Mouse (Mus musculus) heart, postnatal 0 days (tissue): ENCODE measurements at regions not wholly inside any gene's neighbourhood (a gene's known extent, or its start where the extent isn't known, plus 50 kb on each side); places are given as distances from the start of the nearest gene placed in this dataset.

Source experiments
- ATAC-seq: fragments of 200-750 bp; cut with Nextera tagmentation; 2 replicates; pipeline ENCODE4 v1.8.0; 2017; ENCODE audit warnings: low read depth, moderate number of reproducible peaks, moderate library complexity; ENCODE audit not compliant: insufficient read depth
- DNase-seq: peaks from one replicate; pipeline ENCODE4 v3.0.0-alpha.2; 2016; ENCODE audit warnings: low spot score
- H3K27ac ChIP-seq: fragments of 300-500 bp; sonication (generic); 2 replicates; pipeline ENCODE4 v1.5.1; 2014; ENCODE audit warnings: low read depth, mild to moderate bottlenecking
- H3K27me3 ChIP-seq: fragments of 300-500 bp; sonication (generic); 2 replicates; pipeline ENCODE4 v1.6.1; 2014; ENCODE audit warnings: low read length, mixed read lengths; ENCODE audit not compliant: control insufficient read depth, insufficient read depth
- H3K36me3 ChIP-seq: fragments of 300-500 bp; sonication (generic); replicated peaks from 2 replicates; pipeline ENCODE4 v1.6.1; 2014; ENCODE audit warnings: low read length, mixed read lengths; ENCODE audit not compliant: control insufficient read depth, insufficient read depth
- H3K4me1 ChIP-seq: fragments of 300-500 bp; sonication (generic); 2 replicates; pipeline ENCODE4 v1.6.1; 2014; ENCODE audit warnings: antibody characterized with exemption; ENCODE audit not compliant: control insufficient read depth, insufficient read depth
- H3K4me2 ChIP-seq: fragments of 300-500 bp; sonication (generic); 2 replicates; pipeline ENCODE4 v1.6.1; 2014; ENCODE audit warnings: low read depth, mild to moderate bottlenecking, low read length, moderate library complexity
- H3K4me3 ChIP-seq: fragments of 300-500 bp; sonication (generic); 2 replicates; pipeline ENCODE4 v1.5.1; 2014; ENCODE audit warnings: low read depth, low read length
- H3K9ac ChIP-seq: fragments of 300-500 bp; sonication (generic); replicated peaks from 2 replicates; pipeline ENCODE4 v1.6.1; 2014; ENCODE audit warnings: low read depth, low read length, mixed read lengths
- H3K9me3 ChIP-seq: fragments of 300-500 bp; sonication (generic); replicated peaks from 2 replicates; pipeline ENCODE4 v1.6.1; 2016; ENCODE audit warnings: low read length; ENCODE audit not compliant: control insufficient read depth
- CTCF ChIP-seq: IDR thresholded peaks from 2 replicates; pipeline ENCODE4 v1.5.1; 2016; ENCODE audit warnings: antibody characterized with exemption, control low read depth, low read depth
- EP300 ChIP-seq: IDR thresholded peaks from 2 replicates; pipeline ENCODE4 v1.6.1; 2016; ENCODE audit warnings: antibody characterized with exemption, low read depth
- WGBS: fragments of 180-500 bp; shearing (Covaris S2); extraction: QIAGEN DNeasy Blood & Tissue Kit; methylation state at CpG from one replicate; pipeline ENCODE4 v1.1.7; 2014; 5-methylcytosine and 5-hydroxymethylcytosine counted together

- ATAC-seq = no peak
- Histone ChIP-seq H3K4me2 (no peak overlapping the region), H3K36me3 (no peaks in the 10 kb centered on the region), H3K27me3 (no peaks in the 10 kb centered on the region; the same call in 1 of the 2 replicates), H3K4me3 (no peak overlapping the region), H3K4me1 (no peaks in the 10 kb centered on the region), H3K9me3 (no peaks in the 10 kb centered on the region), H3K27ac (no peak overlapping the region), H3K9ac (no peak overlapping the region)
- WGBS = 84% methylated on average over 8 of the region's 8 CpGs
- no peak for DNase-seq
- no peak for TF ChIP-seq CTCF
- TF ChIP-seq EP300 = no peak
Measured at GRCm38 (mm10) chr1:190285049-190285448, 114.5 kb upstream of the Prox1 start.

GRCm38 (mm10) chr1:190284138-190284537 is 113.6 kb upstream of the Prox1 start:
- H3K4me3 ChIP-seq = no peak overlapping the region
- WGBS = 76% methylated on average over 9 of the region's 9 CpGs
- H3K4me2 ChIP-seq = no peak overlapping the region
- no peaks in the 10 kb centered on the region for H3K4me1 ChIP-seq
- DNase-seq (no peak), ATAC-seq (no peak)
- H3K9me3 ChIP-seq = no peaks in the 10 kb centered on the region
- H3K27ac ChIP-seq = no peak overlapping the region
- H3K27me3 ChIP-seq = no peaks in the 10 kb centered on the region; the same call in 1 of the 2 replicates
- H3K9ac ChIP-seq = no peak overlapping the region
- TF ChIP-seq CTCF = no peak
- no peak for TF ChIP-seq EP300
- no peaks in the 10 kb centered on the region for H3K36me3 ChIP-seq

GRCm38 (mm10) chr1:190280081-190280858 is 109.8 kb upstream of the Prox1 start:
- no peak overlapping the region for H3K4me2 ChIP-seq
- ATAC-seq (no peak), DNase-seq (no peak)
- H3K27ac ChIP-seq = no peak overlapping the region
- H3K4me3 ChIP-seq = no peak overlapping the region
- H3K36me3 ChIP-seq = no peaks in the 10 kb centered on the region
- no peak overlapping the region for H3K9ac ChIP-seq
- no peak for TF ChIP-seq EP300
- TF ChIP-seq CTCF = no peak
- no peaks in the 10 kb centered on the region for H3K4me1 ChIP-seq
- H3K27me3 ChIP-seq = peaks cover 2% of the 10 kb centered on the region; the same call in 1 of the 2 replicates
- 87% methylated on average over 18 of the region's 18 CpGs for WGBS
- H3K9me3 ChIP-seq = no peaks in the 10 kb centered on the region

- Histone ChIP-seq H3K27ac (no peak overlapping the region), H3K27me3 (0 out of 2 replicates have a peak, but pooled peaks cover 2% of the 10 kb centered on the region), H3K4me1 (no peaks in the 10 kb centered on the region), H3K4me3 (no peak overlapping the region), H3K36me3 (no peaks in the 10 kb centered on the region), H3K4me2 (no peak overlapping the region), H3K9ac (no peak overlapping the region), H3K9me3 (no peaks in the 10 kb centered on the region)
- 60% methylated on average over 6 of the region's 6 CpGs for WGBS
- DNase-seq = no peak
- ATAC-seq = no peak
- TF ChIP-seq CTCF = no peak
- no peak for TF ChIP-seq EP300
Measured at GRCm38 (mm10) chr1:190274911-190275310, 104.4 kb upstream of the Prox1 start.

GRCm38 (mm10) chr1:190270784-190271385 is 100.4 kb upstream of the Prox1 start:
- no peak overlapping the region for H3K4me3 ChIP-seq
- H3K4me1 ChIP-seq = no peaks in the 10 kb centered on the region
- H3K9me3 ChIP-seq = no peaks in the 10 kb centered on the region
- no peak overlapping the region for H3K27ac ChIP-seq
- no peak overlapping the region for H3K9ac ChIP-seq
- H3K36me3 ChIP-seq = no peaks in the 10 kb centered on the region
- no peaks in the 10 kb centered on the region for H3K27me3 ChIP-seq
- whole genome bisulfite sequencing = 82% methylated on average over 17 of the region's 17 CpGs
- DNase-seq (no peak), ATAC-seq (no peak)
- no peak overlapping the region for H3K4me2 ChIP-seq
- no peak for TF ChIP-seq EP300
- no peak for TF ChIP-seq CTCF
